10 mouse cellular contexts compared by ENCODE assay signal in genomic region chr17:84820603-84821002, GRCm38 (mm10). TPM values are rescaled to one million over a fixed set of nuclear protein-coding genes. Genes with fewer than 3 reads are reported as not detected.
DNase-seq lines count a peak whose midpoint lies in the region; ATAC-seq and TF ChIP-seq lines count a peak whose summit lies in the region.
"Had no signal": no experiment of that assay in that cellular context is flagged by ENCODE, and none has a peak within 500 bp of the region (broad histone marks: within the 10 kb centered on the region; RNA-seq: fewer than 3 reads in every experiment).

No protein-coding gene starts in this region.

- no peaks in the 10 kb centered on the region for H3K36me3 ChIP-seq in kidney, embryonic 16.5 days (ENCODE audit: insufficient read depth, low read length)
- H3K36me3 ChIP-seq in ES-E14 (ENCODE audit: control insufficient read depth, insufficient read depth, low read length, poor library complexity, severe bottlenecking) = no peaks in the 10 kb centered on the region
- H3K36me3 ChIP-seq: limb, embryonic 15.5 days had no signal

- in situ Hi-C loops in ES-E14 (cut with MboI; ENCODE audit: low sequenced_read_pairs in 2 of 2, unreplicated experiment in 2 of 2) = no loop called here

- no peaks in the 10 kb centered on the region for H3K4me1 ChIP-seq in kidney, embryonic 16.5 days (ENCODE audit: insufficient read depth, low read length)
- H3K4me1 ChIP-seq in ES-E14 (ENCODE audit: control insufficient read depth in 2 of 2, insufficient read depth in 2 of 2, low read length in 2 of 2, poor library complexity in 1 of 2) = no peaks in the 10 kb centered on the region
- H3K4me1 ChIP-seq: limb, embryonic 15.5 days had no signal

- H3K4me2 ChIP-seq in kidney, embryonic 16.5 days (replicated peaks; ENCODE audit: low read depth, low read length) = no peak overlapping the region
- H3K4me2 ChIP-seq: limb, embryonic 15.5 days had no signal

- no peak for ATAC-seq in kidney, embryonic 16.5 days (ENCODE audit: low FRiP score, low TSS enrichment)
- ATAC-seq in activated CD4-positive, CD25-positive, alpha-beta regulatory T cell, adult 4 months = no peak

- no peak overlapping the region for H3K27ac ChIP-seq in kidney, embryonic 16.5 days (ENCODE audit: low read length)
- no peak overlapping the region for H3K27ac ChIP-seq in ES-E14 (ENCODE audit: insufficient read depth, low read depth, low read length, poor library complexity, severe bottlenecking)
- H3K27ac ChIP-seq: heart, adult 2 months; limb, embryonic 15.5 days had no signal

- 8% methylated on average over 4 of the region's 4 CpGs for WGBS in kidney, embryonic 16.5 days

- no peaks in the 10 kb centered on the region for H3K27me3 ChIP-seq in kidney, embryonic 16.5 days (ENCODE audit: insufficient read depth, low read length)
- H3K27me3 ChIP-seq: limb, embryonic 15.5 days had no signal

- no peaks in the 10 kb centered on the region for H3K9me3 ChIP-seq in kidney, embryonic 16.5 days (ENCODE audit: low read length)
- H3K9me3 ChIP-seq in ES-E14 (ENCODE audit: control insufficient read depth, insufficient read depth, low read depth, low read length) = no peaks in the 10 kb centered on the region
- H3K9me3 ChIP-seq: limb, embryonic 15.5 days had no signal

- DNase-seq in kidney, adult 9 months = peak; percentile 55
- DNase-seq in ES-E14 (ENCODE audit: low read depth, low spot score) = peak; percentile 27
- DNase-seq in adrenal gland, postnatal 25 days = peak; percentile 23
- DNase-seq in kidney, postnatal 36 days = peak; percentile 36 to 79
- no peak for DNase-seq in frontal cortex, adult 2 months (ENCODE audit: extremely low spot score in 1 of 2, low spot score in 1 of 2)
- DNase-seq in layer of hippocampus, postnatal 36 days = no peak
- DNase-seq: heart, adult 2 months had no signal

- H3K4me3 ChIP-seq in kidney, embryonic 16.5 days (ENCODE audit: low read length) = no peak overlapping the region
- no peak overlapping the region for H3K4me3 ChIP-seq in ES-E14 (ENCODE audit: insufficient read depth in 1 of 2, low read depth in 1 of 2, low read length in 2 of 2, poor library complexity in 1 of 2, severe bottlenecking in 1 of 2)
- H3K4me3 ChIP-seq: heart, adult 2 months; limb, embryonic 15.5 days had no signal

- H3K9ac ChIP-seq in kidney, embryonic 16.5 days (replicated peaks; ENCODE audit: low read length) = no peak overlapping the region
- no peak overlapping the region for H3K9ac ChIP-seq in ES-E14 (ENCODE audit: insufficient read depth, low read depth, low read length, poor library complexity, severe bottlenecking)
- H3K9ac ChIP-seq: limb, embryonic 15.5 days had no signal

TF ChIP-seq in ES-E14, 5 proteins besides CTCF, POLR2A, EP300 and RAD21:
- TF ChIP-seq MAFK (IDR thresholded peaks at IDR 0.05; ENCODE audit: insufficient read depth, low read depth, low read length) = no peak
- no peak for TF ChIP-seq CHD2 (IDR thresholded peaks at IDR 0.05; ENCODE audit: low read depth, low read length)
- TF ChIP-seq ZNF384 (IDR thresholded peaks at IDR 0.05; ENCODE audit: low read depth, low read length) = no peak

RNA-seq across cellular contexts. Expression of gene Lrpprc, which starts 30.0 kb away (rescaled TPM):
- 54.8 and 57.7 TPM in 2 replicates for polyA plus RNA-seq in kidney, embryonic 16.5 days (2015; fragmentation: Nextera tagmentation; extraction: Ambion mirVana)
- 84.8 and 92.0 TPM in 2 replicates for total RNA-seq in ES-E14 (2012; rRNA removed)
- total RNA-seq in adrenal gland, postnatal 25 days (2021) = 75.1 and 80.6 TPM in 2 replicates
- 31.8 and 35.5 TPM in 2 replicates for polyA plus RNA-seq in frontal cortex, adult 2 months (2012; rRNA removed)
- 10 to 100 TPM in 1 of 2 experiments, 1 to 10 TPM in 1; 7.6 to 10.5 TPM for polyA plus RNA-seq in activated CD4-positive, CD25-positive, alpha-beta regulatory T cell, adult 4 months (2017; shearing (Covaris generic))
- total RNA-seq in layer of hippocampus, postnatal 36 days (2021) = 10 to 100 TPM; 66.4 to 68.3 TPM

Comparison
In these comparisons a context has a peak if more than half of its experiments do, and no peak if none do; other contexts are left out.
1. DNase-seq: peak in kidney, adult 9 months (single experiment), ES-E14 (single experiment), adrenal gland, postnatal 25 days (single experiment) and kidney, postnatal 36 days (2 of 2); none in frontal cortex, adult 2 months (0 of 2) and layer of hippocampus, postnatal 36 days (0 of 2).